Mouse (Mus musculus): ENCODE data around the gene Apoc4. TPM values are rescaled to one million over a fixed set of nuclear protein-coding genes. Genes with fewer than 3 reads are reported as not detected.
A peak's percentile ranks its signal among the peaks of the same experiment; 100 is the strongest.

The Apoc4 gene
- polyA plus RNA-seq, 1 experiment from 2014 or later = 2.8 TPM

- no peak overlapping the region for H3K9ac ChIP-seq (ENCODE audit: low read length)
- H3K27me3 ChIP-seq (ENCODE audit: control insufficient read depth, insufficient read depth, low read length) = no peaks in the 10 kb centered on the region
- TF ChIP-seq EP300 (optimal IDR thresholded peaks at IDR 0.05) = no peak
- TF ChIP-seq CTCF (IDR thresholded peaks at IDR 0.05; ENCODE audit: low read depth) = no peak
- DNase-seq (ENCODE audit: low spot score) = no peak
- 88% methylated on average over 17 of the region's 17 CpGs for WGBS
- no peak for ATAC-seq (ENCODE audit: low FRiP score, low TSS enrichment)
- no peaks in the 10 kb centered on the region for H3K4me1 ChIP-seq (replicated peaks; ENCODE audit: control insufficient read depth, insufficient read depth)
- H3K27ac ChIP-seq (replicated peaks) = no peak overlapping the region
- H3K4me3 ChIP-seq (ENCODE audit: low read depth, low read length) = no peak overlapping the region
- H3K9me3 ChIP-seq (ENCODE audit: control insufficient read depth, low read length) = no peaks in the 10 kb centered on the region
- H3K36me3 ChIP-seq (ENCODE audit: control insufficient read depth, insufficient read depth, low read length) = peaks cover 41% of the 10 kb centered on the region
- H3K4me2 ChIP-seq (replicated peaks; ENCODE audit: low read depth) = no peak overlapping the region
Observed at GRCm38 (mm10) chr7:19633197-19633596, 48.1 kb downstream of the Apoc4 start.

GRCm38 (mm10) chr7:19632720-19633119 lies 48.6 kb downstream of the Apoc4 start:
- no peaks in the 10 kb centered on the region for H3K4me1 ChIP-seq (replicated peaks; ENCODE audit: control insufficient read depth, insufficient read depth)
- H3K27ac ChIP-seq (replicated peaks) = no peak overlapping the region
- H3K27me3 ChIP-seq (ENCODE audit: control insufficient read depth, insufficient read depth, low read length) = no peaks in the 10 kb centered on the region
- no peak for ATAC-seq (ENCODE audit: low FRiP score, low TSS enrichment)
- no peak for TF ChIP-seq EP300 (optimal IDR thresholded peaks at IDR 0.05)
- TF ChIP-seq CTCF (IDR thresholded peaks at IDR 0.05; ENCODE audit: low read depth) = no peak
- no peaks in the 10 kb centered on the region for H3K9me3 ChIP-seq (ENCODE audit: control insufficient read depth, low read length)
- H3K36me3 ChIP-seq (ENCODE audit: control insufficient read depth, insufficient read depth, low read length) = peaks cover 37% of the 10 kb centered on the region
- H3K9ac ChIP-seq (ENCODE audit: low read length) = no peak overlapping the region
- H3K4me2 ChIP-seq (replicated peaks; ENCODE audit: low read depth) = no peak overlapping the region
- H3K4me3 ChIP-seq (ENCODE audit: low read depth, low read length) = no peak overlapping the region
- DNase-seq (ENCODE audit: low spot score) = no peak

- ATAC-seq (ENCODE audit: low FRiP score, low TSS enrichment) (no peak), DNase-seq (ENCODE audit: low spot score) (no peak)
- Histone ChIP-seq H3K27ac (replicated peaks) (no peak overlapping the region), H3K36me3 (ENCODE audit: control insufficient read depth, insufficient read depth, low read length) (peaks cover 33% of the 10 kb centered on the region), H3K9ac (ENCODE audit: low read length) (no peak overlapping the region), H3K4me2 (replicated peaks; ENCODE audit: low read depth) (no peak overlapping the region), H3K4me3 (ENCODE audit: low read depth, low read length) (no peak overlapping the region), H3K9me3 (ENCODE audit: control insufficient read depth, low read length) (no peaks in the 10 kb centered on the region), H3K4me1 (replicated peaks; ENCODE audit: control insufficient read depth, insufficient read depth) (no peaks in the 10 kb centered on the region), H3K27me3 (ENCODE audit: control insufficient read depth, insufficient read depth, low read length) (no peaks in the 10 kb centered on the region)
- TF ChIP-seq CTCF (IDR thresholded peaks at IDR 0.05; ENCODE audit: low read depth) (no peak), EP300 (optimal IDR thresholded peaks at IDR 0.05) (no peak)
Observed at GRCm38 (mm10) chr7:19632275-19632674, 49.0 kb downstream of the Apoc4 start.

- TF ChIP-seq EP300 (optimal IDR thresholded peaks at IDR 0.05) = no peak
- TF ChIP-seq CTCF (IDR thresholded peaks at IDR 0.05; ENCODE audit: low read depth) = no peak
- no peaks in the 10 kb centered on the region for H3K9me3 ChIP-seq (ENCODE audit: control insufficient read depth, low read length)
- no peaks in the 10 kb centered on the region for H3K27me3 ChIP-seq (ENCODE audit: control insufficient read depth, insufficient read depth, low read length)
- ATAC-seq (ENCODE audit: low FRiP score, low TSS enrichment) (peak; percentile 41), DNase-seq (ENCODE audit: low spot score) (peak; percentile 91)
- H3K36me3 ChIP-seq (ENCODE audit: control insufficient read depth, insufficient read depth, low read length) = peaks cover 11% of the 10 kb centered on the region
- WGBS = under 1% methylated on average over 32 of the region's 41 CpGs
- H3K4me3 ChIP-seq (ENCODE audit: low read depth, low read length) = peak within 1 kb of the TSS; percentile 87
- H3K4me1 ChIP-seq (replicated peaks; ENCODE audit: control insufficient read depth, insufficient read depth) = no peaks in the 10 kb centered on the region
- peak within 1 kb of the TSS; percentile 98 for H3K4me2 ChIP-seq (replicated peaks; ENCODE audit: low read depth)
- peak within 1 kb of the TSS; percentile 91 for H3K27ac ChIP-seq (replicated peaks)
- H3K9ac ChIP-seq (ENCODE audit: low read length) = peak within 1 kb of the TSS; percentile 68
Observed at GRCm38 (mm10) chr7:19629361-19629734, 51.9 kb downstream of the Apoc4 start, which contains the start of gene Relb. Gene Relb (minus strand): TSS chr7:19629438.

GRCm38 (mm10) chr7:19628536-19629360 lies 52.5 kb downstream of the Apoc4 start:
- under 1% methylated on average over 49 of the region's 57 CpGs for WGBS
- Histone ChIP-seq H3K4me1 (replicated peaks; ENCODE audit: control insufficient read depth, insufficient read depth) (no peaks in the 10 kb centered on the region), H3K4me2 (replicated peaks; ENCODE audit: low read depth) (peak overlapping the region; percentile 98), H3K4me3 (ENCODE audit: low read depth, low read length) (peak overlapping the region; percentile 87), H3K9me3 (ENCODE audit: control insufficient read depth, low read length) (no peaks in the 10 kb centered on the region), H3K27me3 (ENCODE audit: control insufficient read depth, insufficient read depth, low read length) (no peaks in the 10 kb centered on the region), H3K27ac (replicated peaks) (peak overlapping the region; percentile 91), H3K36me3 (ENCODE audit: control insufficient read depth, insufficient read depth, low read length) (peaks cover 7% of the 10 kb centered on the region), H3K9ac (ENCODE audit: low read length) (peak overlapping the region; percentile 68)
- TF ChIP-seq CTCF (IDR thresholded peaks at IDR 0.05; ENCODE audit: low read depth) (no peak), EP300 (optimal IDR thresholded peaks at IDR 0.05) (no peak)
- ATAC-seq (ENCODE audit: low FRiP score, low TSS enrichment) (peak; percentile 95), DNase-seq (ENCODE audit: low spot score) (peak; percentile 97)

GRCm38 (mm10) chr7:19628192-19628535 lies 53.1 kb downstream of the Apoc4 start:
- H3K9me3 ChIP-seq (ENCODE audit: control insufficient read depth, low read length) = no peaks in the 10 kb centered on the region
- TF ChIP-seq EP300 (optimal IDR thresholded peaks at IDR 0.05) = no peak
- no peak for TF ChIP-seq CTCF (IDR thresholded peaks at IDR 0.05; ENCODE audit: low read depth)
- no peak for DNase-seq (ENCODE audit: low spot score)
- H3K27ac ChIP-seq (replicated peaks) = peak overlapping the region; percentile 45
- WGBS = 9% methylated on average over 17 of the region's 17 CpGs
- no peaks in the 10 kb centered on the region for H3K4me1 ChIP-seq (replicated peaks; ENCODE audit: control insufficient read depth, insufficient read depth)
- peaks cover 4% of the 10 kb centered on the region; the same call in 1 of the 2 replicates for H3K36me3 ChIP-seq (ENCODE audit: control insufficient read depth, insufficient read depth, low read length)
- H3K9ac ChIP-seq (ENCODE audit: low read length) = no peak overlapping the region; the same call in 1 of the 2 replicates
- no peak for ATAC-seq (ENCODE audit: low FRiP score, low TSS enrichment)
- H3K4me3 ChIP-seq (ENCODE audit: low read depth, low read length) = peak overlapping the region; percentile 87
- H3K27me3 ChIP-seq (ENCODE audit: control insufficient read depth, insufficient read depth, low read length) = no peaks in the 10 kb centered on the region
- H3K4me2 ChIP-seq (replicated peaks; ENCODE audit: low read depth) = peak overlapping the region; percentile 98

Other genes with a start within 250 kb of the Apoc4 start
- gene Mark4, start 222.7 kb downstream of the Apoc4 start, polyA plus RNA-seq (2015; fragmentation: Nextera tagmentation; extraction: Ambion mirVana) = 5.2 and 5.3 TPM in 2 replicates
- 0.97 and 1.1 TPM in 2 replicates for gene Exoc3l2, start 218.1 kb downstream of the Apoc4 start, polyA plus RNA-seq (2015; fragmentation: Nextera tagmentation; extraction: Ambion mirVana)
- gene Bloc1s3, start 173.1 kb downstream of the Apoc4 start, polyA plus RNA-seq (2015; fragmentation: Nextera tagmentation; extraction: Ambion mirVana) = 3.2 and 3.7 TPM in 2 replicates
- gene Trappc6a, start 173.1 kb downstream of the Apoc4 start, polyA plus RNA-seq (2015; fragmentation: Nextera tagmentation; extraction: Ambion mirVana) = 113 and 123 TPM in 2 replicates
- gene Nkpd1, start 163.6 kb downstream of the Apoc4 start, polyA plus RNA-seq (2015; fragmentation: Nextera tagmentation; extraction: Ambion mirVana) = 30.8 and 33.0 TPM in 2 replicates
- gene Ppp1r37, start 118.4 kb downstream of the Apoc4 start, polyA plus RNA-seq (2015; fragmentation: Nextera tagmentation; extraction: Ambion mirVana) = 16.5 and 21.2 TPM in 2 replicates
- 3.7 and 5.0 TPM in 2 replicates for gene Zfp296, start 104.2 kb downstream of the Apoc4 start, polyA plus RNA-seq (2015; fragmentation: Nextera tagmentation; extraction: Ambion mirVana)
- gene Gemin7, start 103.9 kb downstream of the Apoc4 start, polyA plus RNA-seq (2015; fragmentation: Nextera tagmentation; extraction: Ambion mirVana) = 108 and 114 TPM in 2 replicates
- gene Clasrp, start 77.0 kb downstream of the Apoc4 start, polyA plus RNA-seq (2015; fragmentation: Nextera tagmentation; extraction: Ambion mirVana) = 19.0 and 21.5 TPM in 2 replicates
- 7.3 and 8.7 TPM in 2 replicates for gene Relb, start 52.0 kb downstream of the Apoc4 start, polyA plus RNA-seq (2015; fragmentation: Nextera tagmentation; extraction: Ambion mirVana)
- gene Clptm1, start 16.4 kb downstream of the Apoc4 start, polyA plus RNA-seq (2015; fragmentation: Nextera tagmentation; extraction: Ambion mirVana) = 55.0 and 65.1 TPM in 2 replicates
- 8.7 and 10.7 TPM in 2 replicates for gene Apoc2, start 3.5 kb downstream of the Apoc4 start, polyA plus RNA-seq (2015; fragmentation: Nextera tagmentation; extraction: Ambion mirVana)
- not detected in 2 replicates for gene Gm44805, start 56 bp downstream of the Apoc4 start, polyA plus RNA-seq (2015; fragmentation: Nextera tagmentation; extraction: Ambion mirVana)
- gene Apoc1, start 11.2 kb upstream of the Apoc4 start, polyA plus RNA-seq (2015; fragmentation: Nextera tagmentation; extraction: Ambion mirVana) = 79.6 and 88.4 TPM in 2 replicates
- 383 and 436 TPM in 2 replicates for gene Apoe, start 17.7 kb upstream of the Apoc4 start, polyA plus RNA-seq (2015; fragmentation: Nextera tagmentation; extraction: Ambion mirVana)
- 98.0 and 105 TPM in 2 replicates for gene Tomm40, start 34.0 kb upstream of the Apoc4 start, polyA plus RNA-seq (2015; fragmentation: Nextera tagmentation; extraction: Ambion mirVana)
- gene Nectin2, start 69.0 kb upstream of the Apoc4 start, polyA plus RNA-seq (2015; fragmentation: Nextera tagmentation; extraction: Ambion mirVana) = 82.2 and 83.8 TPM in 2 replicates
- gene Bcam, start 89.5 kb upstream of the Apoc4 start, polyA plus RNA-seq (2015; fragmentation: Nextera tagmentation; extraction: Ambion mirVana) = 87.5 and 103 TPM in 2 replicates
- gene Cblc, start 115.3 kb upstream of the Apoc4 start, polyA plus RNA-seq (2015; fragmentation: Nextera tagmentation; extraction: Ambion mirVana) = 44.4 and 48.5 TPM in 2 replicates
- gene Bcl3, start 141.3 kb upstream of the Apoc4 start, polyA plus RNA-seq (2015; fragmentation: Nextera tagmentation; extraction: Ambion mirVana) = 8.9 and 9.1 TPM in 2 replicates
- 0.29 and 0.41 TPM in 2 replicates for gene Gm19345, start 170.5 kb upstream of the Apoc4 start, polyA plus RNA-seq (2015; fragmentation: Nextera tagmentation; extraction: Ambion mirVana)
- not detected in 2 replicates for gene Ceacam16, start 179.8 kb upstream of the Apoc4 start, polyA plus RNA-seq (2015; fragmentation: Nextera tagmentation; extraction: Ambion mirVana)
- gene Ceacam19, start 206.5 kb upstream of the Apoc4 start, polyA plus RNA-seq (2015; fragmentation: Nextera tagmentation; extraction: Ambion mirVana) = 9.5 and 10.2 TPM in 2 replicates
- 6.2 and 6.7 TPM in 2 replicates for gene Pvr, start 239.7 kb upstream of the Apoc4 start, polyA plus RNA-seq (2015; fragmentation: Nextera tagmentation; extraction: Ambion mirVana)

All from stomach, postnatal 0 days (tissue).